Mouse (Mus musculus) CH12.LX (cell line): ENCODE measurements at regions not wholly inside any gene's neighbourhood (a gene's known extent, or its start where the extent isn't known, plus 50 kb on each side); places are given as distances from the start of the nearest gene placed in this dataset.

ENCODE experiments used
- DNase-seq: peaks from one replicate; pipeline ENCODE4 v3.0.0-alpha.2; 2013; ENCODE audit errors: extremely low read depth
- H3K27ac ChIP-seq: 2 replicates; pipeline ENCODE4 v1.5.1; 2012; ENCODE audit warnings: low read depth, mild to moderate bottlenecking, control low read depth, moderate library complexity; ENCODE audit not compliant: insufficient read depth
- H3K27me3 ChIP-seq: replicated peaks from 2 replicates; pipeline ENCODE3; 2012; ENCODE audit warnings: inconsistent platforms
- H3K36me3 ChIP-seq, 2 experiments: replicated peaks in 1 of 2; 2 replicates each; pipeline versions ENCODE3 to v1.6.1; 2012; ENCODE audit warnings: inconsistent platforms in 1 of 2, low read length in 1 of 2, mild to moderate bottlenecking in 1 of 2, mixed read lengths in 1 of 2, moderate library complexity in 1 of 2; ENCODE audit not compliant: control insufficient read depth in 1 of 2, insufficient read depth in 1 of 2
- H3K4me1 ChIP-seq, 2 experiments: 2 replicates each; pipeline ENCODE4 v1.6.1; 2012; ENCODE audit warnings: inconsistent platforms in 1 of 2, moderate library complexity in 1 of 2; ENCODE audit not compliant: insufficient read depth in 2 of 2, control insufficient read depth in 1 of 2
- H3K4me2 ChIP-seq: 2 replicates; pipeline ENCODE4 v1.6.1; 2012; ENCODE audit warnings: low read depth, mild to moderate bottlenecking, control low read depth; ENCODE audit not compliant: poor library complexity, insufficient read depth, severe bottlenecking
- H3K4me3 ChIP-seq, 3 experiments: fragments of 150-350 bp in 1 of 3; sonication (generic) in 1 of 3; replicated peaks in 1 of 3; 2 replicates each; pipeline versions ENCODE3 to v1.5.1; 2011 to 2012; ENCODE audit warnings: low read depth in 2 of 3, low read length in 2 of 3, mild to moderate bottlenecking in 2 of 3, moderate library complexity in 2 of 3, control low read depth in 1 of 3, improper control_type of control experiment in 1 of 3, inconsistent platforms in 1 of 3, mixed read lengths in 1 of 3; ENCODE audit not compliant: poor library complexity in 1 of 3
- H3K79me2 ChIP-seq: replicated peaks from 2 replicates; pipeline ENCODE4 v1.6.1; 2012; ENCODE audit warnings: mild to moderate bottlenecking, moderate library complexity; ENCODE audit not compliant: control insufficient read depth, poor library complexity, insufficient read depth, severe bottlenecking; ENCODE audit errors: extremely low read depth
- H3K9ac ChIP-seq: 2 replicates; pipeline ENCODE4 v1.6.1; 2012; ENCODE audit warnings: low read depth, mild to moderate bottlenecking, control low read depth, moderate library complexity; ENCODE audit not compliant: insufficient read depth
- H3K9me3 ChIP-seq: replicated peaks from 2 replicates; pipeline ENCODE3; 2012; ENCODE audit warnings: low read length, inconsistent platforms, mixed read lengths
- BHLHE40 ChIP-seq: IDR thresholded peaks from 2 replicates; pipeline ENCODE4 v1.6.1; 2011; ENCODE audit warnings: mild to moderate bottlenecking, low read depth, low read length, improper control_type of control experiment
- CHD1 ChIP-seq: IDR thresholded peaks from 2 replicates; pipeline ENCODE4 v1.6.1; 2012; ENCODE audit warnings: low read depth, low read length, improper control_type of control experiment, inconsistent platforms
- ELF1 ChIP-seq: IDR thresholded peaks from 2 replicates; pipeline ENCODE4 v1.6.1; 2014; ENCODE audit warnings: low read depth, mild to moderate bottlenecking, inconsistent platforms, low read length, improper control_type of control experiment
- IRF4 ChIP-seq: IDR thresholded peaks from 2 replicates; pipeline ENCODE4 v1.6.1; 2014; ENCODE audit warnings: low read depth, mild to moderate bottlenecking, inconsistent platforms, low read length, improper control_type of control experiment
- MAX ChIP-seq: IDR thresholded peaks from 2 replicates; pipeline ENCODE4 v1.6.1; 2011; ENCODE audit warnings: low read length, improper control_type of control experiment
- MAZ ChIP-seq: IDR thresholded peaks from 2 replicates; pipeline ENCODE4 v1.6.1; 2012; ENCODE audit warnings: low read depth, mild to moderate bottlenecking, inconsistent platforms, low read length, improper control_type of control experiment, moderate library complexity
- MEF2A ChIP-seq: IDR thresholded peaks from 2 replicates; pipeline ENCODE4 v1.6.1; 2014; ENCODE audit warnings: low read depth, mild to moderate bottlenecking, inconsistent platforms, low read length, improper control_type of control experiment, borderline replicate concordance
- MXI1 ChIP-seq: IDR thresholded peaks from 2 replicates; pipeline ENCODE4 v1.6.1; 2011; ENCODE audit warnings: mild to moderate bottlenecking, low read depth, low read length, improper control_type of control experiment
- MYC ChIP-seq: IDR thresholded peaks from 2 replicates; pipeline ENCODE4 v1.6.1; 2011; ENCODE audit warnings: low read depth, mild to moderate bottlenecking, improper control_type of control experiment, low read length
- NRF1 ChIP-seq: IDR thresholded peaks from 2 replicates; pipeline ENCODE4 v1.6.1; 2014; ENCODE audit warnings: low read depth, mild to moderate bottlenecking, inconsistent platforms, low read length, improper control_type of control experiment, moderate library complexity
- PAX5 ChIP-seq: IDR thresholded peaks from 2 replicates; pipeline ENCODE4 v1.6.1; 2012; ENCODE audit warnings: low read length, inconsistent platforms, mixed read lengths
- POLR2A ChIP-seq: IDR thresholded peaks from 2 replicates; pipeline ENCODE4 v1.6.1; 2011; ENCODE audit warnings: low read depth, mild to moderate bottlenecking, improper control_type of control experiment, low read length
- POLR2AphosphoS2 ChIP-seq: IDR thresholded peaks from 2 replicates; pipeline ENCODE4 v1.6.1; 2011; ENCODE audit warnings: low read depth, low read length, improper control_type of control experiment
- RCOR1 ChIP-seq: conservative IDR thresholded peaks from 2 replicates; pipeline ENCODE4 v1.6.1; 2012; ENCODE audit warnings: low read depth, mild to moderate bottlenecking, inconsistent platforms, low read length, improper control_type of control experiment
- SIN3A ChIP-seq: IDR thresholded peaks from 2 replicates; pipeline ENCODE4 v1.6.1; 2012; ENCODE audit warnings: low read length, improper control_type of control experiment, inconsistent platforms
- SMC3 ChIP-seq: IDR thresholded peaks from 2 replicates; pipeline ENCODE4 v1.6.1; 2011; ENCODE audit warnings: low read depth, low read length, improper control_type of control experiment
- TCF12 ChIP-seq: IDR thresholded peaks from 2 replicates; pipeline ENCODE4 v1.6.1; 2014; ENCODE audit warnings: low read depth, mild to moderate bottlenecking, inconsistent platforms, low read length, improper control_type of control experiment
- ZC3H11A ChIP-seq: IDR thresholded peaks from 2 replicates; pipeline ENCODE4 v1.6.1; 2012; ENCODE audit warnings: low read depth, mild to moderate bottlenecking, inconsistent platforms, low read length, improper control_type of control experiment
- ZKSCAN1 ChIP-seq: IDR thresholded peaks from 2 replicates; pipeline ENCODE4 v1.6.1; 2012; ENCODE audit warnings: low read depth, inconsistent platforms, low read length, improper control_type of control experiment, borderline replicate concordance
- ZMIZ1 ChIP-seq: IDR thresholded peaks from 2 replicates; pipeline ENCODE4 v1.6.1; 2012; ENCODE audit warnings: low read depth, mild to moderate bottlenecking, inconsistent platforms, low read length, improper control_type of control experiment
- dilution Hi-C: fragments of 300-500 bp; cut with MboI; formaldehyde crosslinking; loops from 2 replicates; pipeline ENCODE4 v1.14.3; 2020; ENCODE audit warnings: low sequenced_read_pairs; ENCODE audit not compliant: extremely low pct_unique_long_range_greater_than_20kb, extremely low pct_ligation_motif_present
- in situ Hi-C: fragments of 300-500 bp; cut with MboI; formaldehyde crosslinking; loops from 3 replicates; pipeline ENCODE4 v1.14.3; 2019; ENCODE audit warnings: low sequenced_read_pairs, low pct_ligation_motif_present, low pct_unique_long_range_greater_than_20kb, mixed read lengths

DNA sequence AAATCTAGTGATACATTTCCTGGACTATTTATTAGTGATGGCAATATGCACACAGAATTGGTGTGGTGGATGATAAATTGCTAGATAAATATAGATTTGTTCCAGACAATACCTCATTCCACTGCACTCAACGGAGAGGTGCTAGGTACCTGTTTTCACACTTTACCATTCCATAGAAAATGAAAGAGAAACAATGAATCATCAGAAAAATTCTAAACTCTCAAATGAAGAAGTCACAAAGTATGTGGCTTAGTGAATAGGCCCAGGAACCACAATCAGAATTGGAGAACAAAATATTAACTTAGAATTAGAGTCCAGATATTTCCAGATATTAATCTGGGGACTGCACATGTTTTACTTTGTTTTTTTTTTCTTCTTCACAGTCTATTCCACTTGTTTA lies 101.4 kb downstream of the Alx1 start:
- H3K9me3 ChIP-seq, result peaks cover 7% of the 10 kb centered on the region
- H3K4me1 ChIP-seq, result no peaks in the 10 kb centered on the region
- H3K36me3 ChIP-seq, result no peaks in the 10 kb centered on the region
- H3K4me2 ChIP-seq, result no peak overlapping the region
- in situ Hi-C loops (no loop called here), dilution Hi-C loops (no loop called here)
- no peak for DNase-seq
- H3K4me3 ChIP-seq, result no peak overlapping the region
- H3K27me3 ChIP-seq, result no peaks in the 10 kb centered on the region
- TF ChIP-seq CHD1 (no peak), RCOR1 (no peak), NRF1 (no peak), SMC3 (no peak), POLR2A (no peak), PAX5 (no peak), ZC3H11A (no peak), IRF4 (no peak), ZMIZ1 (no peak), SIN3A (no peak), MXI1 (no peak), ELF1 (no peak), BHLHE40 (no peak), MYC (no peak)
- H3K9ac ChIP-seq, result no peak overlapping the region
- H3K27ac ChIP-seq, result no peak overlapping the region
- no peaks in the 10 kb centered on the region for H3K79me2 ChIP-seq

- dilution Hi-C loops (no loop called here), in situ Hi-C loops (no loop called here)
- Histone ChIP-seq H3K9me3 (peaks cover 14% of the 10 kb centered on the region), H3K36me3 (no peaks in the 10 kb centered on the region), H3K4me2 (no peak overlapping the region), H3K79me2 (no peaks in the 10 kb centered on the region), H3K4me1 (no peaks in the 10 kb centered on the region), H3K9ac (no peak overlapping the region), H3K27ac (no peak overlapping the region), H3K4me3 (no peak overlapping the region), H3K27me3 (no peaks in the 10 kb centered on the region)
- TF ChIP-seq MXI1 (no peak), MAX (no peak), TCF12 (no peak), ZC3H11A (no peak), MEF2A (no peak), NRF1 (no peak), ZMIZ1 (no peak), MAZ (no peak), POLR2AphosphoS2 (no peak), ZKSCAN1 (no peak)
- no peak for DNase-seq
Observed at GRCm38 (mm10) chr10:102897368-102897767, 132.6 kb downstream of the Alx1 start.
